Mouse (Mus musculus) large intestine, adult 2 months (tissue): Measurements from ENCODE around the gene Nrxn2. TPM values are rescaled to one million over a fixed set of nuclear protein-coding genes. Genes with fewer than 3 reads are reported as not detected.

ENCODE experiments used
- DNase-seq: peaks from one replicate; pipeline ENCODE4 v3.0.0-alpha.2; 2012; ENCODE audit warnings: low read depth, low spot score
- WGBS: fragments of 180-500 bp; shearing (Covaris S2); methylation state at CpG from one replicate; pipeline ENCODE4 v1.1.7; 2018; 5-methylcytosine and 5-hydroxymethylcytosine counted together
- polyA plus RNA-seq: library from polyadenylated mRNA; depleted of rRNA; stranded (reverse); fragments of >200 nt; gene quantifications from 2 replicates; pipeline ENCODE4 v1.2.3, GENCODE M21; 2012

Gene Nrxn2
- polyA plus RNA-seq, 1 experiment, result 2.1 TPM

GRCm38 (mm10) chr19:6445761-6446423 lies 27.4 kb downstream of the Nrxn2 start:
- 70% methylated on average over 10 of the region's 10 CpGs for WGBS
- DNase-seq, result no peak

DNA sequence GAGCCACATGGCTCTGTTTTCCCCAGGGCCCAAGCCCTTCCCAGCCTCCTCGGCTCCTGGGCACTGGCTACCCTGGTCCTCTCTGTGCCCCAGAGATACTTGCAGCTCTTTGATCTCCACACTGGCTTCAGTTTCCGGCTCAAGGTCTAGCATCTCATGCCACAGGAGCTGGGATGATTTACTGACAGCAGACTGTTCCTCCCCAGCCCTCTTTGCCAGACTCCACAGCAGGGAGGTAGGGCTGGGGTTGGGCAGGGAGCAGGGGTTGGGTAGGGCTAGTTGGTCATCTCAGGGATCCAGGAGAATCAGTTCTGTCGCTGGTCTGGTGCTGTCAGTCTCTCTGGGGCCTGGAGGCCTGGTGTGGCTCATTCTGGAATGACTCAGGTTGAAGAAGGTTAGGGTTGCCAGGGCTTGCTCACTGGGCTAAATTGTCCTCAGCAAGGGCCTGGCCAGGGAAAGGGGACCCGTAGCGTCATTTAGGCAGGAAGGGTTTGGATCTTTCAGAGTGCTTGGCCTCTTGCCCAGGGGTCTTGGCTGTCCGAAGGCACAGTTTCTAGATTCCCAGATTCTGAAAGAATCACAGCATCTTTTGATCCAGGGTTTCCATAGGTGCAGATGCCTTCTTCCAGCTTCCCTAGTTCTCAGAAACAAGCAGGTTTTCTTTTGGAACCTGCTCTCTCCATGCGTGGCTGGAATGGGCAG lies 28.4 kb downstream of the Nrxn2 start:
- no peak for DNase-seq
- WGBS, result 72% methylated on average over 7 of the region's 7 CpGs

- DNase-seq, result no peak
- 59% methylated on average over 5 of the region's 5 CpGs for WGBS
Observed at GRCm38 (mm10) chr19:6448752-6449151, 30.2 kb downstream of the Nrxn2 start.

GRCm38 (mm10) chr19:6449841-6450240 lies 31.3 kb downstream of the Nrxn2 start:
- no peak for DNase-seq
- WGBS, result 70% methylated on average over 7 of the region's 7 CpGs

GRCm38 (mm10) chr19:6452030-6452494 lies 33.5 kb downstream of the Nrxn2 start:
- WGBS, result 23% methylated on average over 6 of the region's 6 CpGs
- peak; percentile 53 for DNase-seq

DNA sequence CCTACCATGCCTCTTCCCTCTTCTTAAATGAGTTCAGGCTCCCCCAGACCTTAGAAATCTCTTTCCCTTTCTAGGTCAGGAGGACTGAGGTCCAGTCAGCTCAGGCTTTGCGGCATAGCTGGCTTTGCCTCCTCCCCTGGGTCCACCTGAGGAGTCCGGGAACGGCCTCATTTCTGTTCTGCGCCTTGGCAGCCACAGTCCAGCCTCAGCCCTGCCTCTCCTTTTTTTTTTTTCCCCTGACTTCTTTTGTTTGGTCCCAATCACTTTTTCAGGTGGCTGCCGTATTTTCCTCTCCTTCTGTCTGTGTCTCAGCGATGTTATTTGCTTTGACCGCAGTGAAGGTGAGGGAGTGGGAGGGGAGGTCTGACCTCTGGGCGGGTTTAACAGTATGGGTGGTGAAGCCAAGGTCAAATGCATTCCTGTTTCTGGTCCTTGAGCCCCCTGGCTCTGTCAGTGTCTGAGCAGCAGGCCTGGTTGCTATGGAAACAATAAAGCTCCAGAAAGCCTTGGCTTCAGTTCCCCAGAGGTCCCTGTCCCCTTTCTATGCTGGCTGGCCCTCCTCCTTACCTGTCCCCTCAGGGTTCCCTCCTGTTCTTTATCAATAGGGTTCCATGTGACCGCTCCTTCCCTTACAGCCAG lies 34.3 kb downstream of the Nrxn2 start:
- WGBS, result 50% methylated on average over 9 of the region's 9 CpGs
- no peak for DNase-seq

DNA sequence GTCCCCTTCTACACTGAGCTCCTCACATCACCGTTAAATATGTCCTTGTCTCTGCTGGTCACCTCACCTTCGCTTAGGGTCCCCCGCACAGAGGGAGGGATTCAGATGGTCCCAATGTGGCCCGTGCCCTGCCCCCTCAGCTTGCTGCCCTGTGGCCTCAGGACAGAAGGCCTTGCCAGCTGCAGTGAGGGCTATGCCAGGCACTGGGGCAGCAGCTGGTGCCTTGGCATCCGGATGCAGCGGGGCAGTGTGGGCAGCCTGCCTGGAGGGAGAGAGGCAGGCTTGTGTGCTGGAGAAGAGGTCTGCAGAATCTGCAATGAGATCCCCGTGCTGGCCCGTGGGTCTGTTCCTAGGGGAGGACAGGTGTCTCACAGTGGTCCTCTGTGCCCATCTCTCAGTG lies 34.8 kb downstream of the Nrxn2 start:
- 74% methylated on average over 8 of the region's 8 CpGs for WGBS
- no peak for DNase-seq

DNA sequence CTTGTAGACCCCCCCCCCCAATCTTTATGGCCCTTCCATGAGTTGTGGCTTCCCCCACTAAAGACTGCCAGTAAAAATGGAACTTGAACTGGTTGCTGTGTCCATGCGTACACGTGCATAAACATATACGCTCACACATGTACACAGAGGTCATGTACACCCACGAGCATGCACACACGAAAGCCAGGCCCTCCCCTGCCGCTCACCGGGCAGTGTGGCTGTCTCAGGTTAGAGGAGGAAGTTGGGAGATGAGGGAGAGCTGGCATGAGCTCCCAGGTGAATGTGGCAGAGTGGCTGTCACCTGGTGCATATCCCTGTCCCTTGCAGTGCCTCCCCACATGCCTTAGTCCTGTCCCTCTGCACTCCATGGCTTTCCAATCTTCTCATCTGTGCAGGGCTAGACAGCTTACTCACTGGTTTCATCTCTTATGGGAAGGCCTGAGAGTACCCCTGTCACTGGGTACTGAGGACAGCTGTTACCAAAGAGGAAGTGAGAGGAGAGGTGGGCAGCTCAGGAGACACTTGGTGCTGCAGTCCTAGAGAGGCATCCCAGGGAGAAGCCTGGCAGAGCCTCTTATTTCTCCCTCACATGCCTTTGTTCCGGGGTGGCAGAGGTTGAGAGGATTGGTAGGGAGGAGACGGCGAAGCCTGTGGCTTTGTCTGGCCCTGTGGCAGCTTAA lies 35.6 kb downstream of the Nrxn2 start:
- 56% methylated on average over 10 of the region's 10 CpGs for WGBS

DNA sequence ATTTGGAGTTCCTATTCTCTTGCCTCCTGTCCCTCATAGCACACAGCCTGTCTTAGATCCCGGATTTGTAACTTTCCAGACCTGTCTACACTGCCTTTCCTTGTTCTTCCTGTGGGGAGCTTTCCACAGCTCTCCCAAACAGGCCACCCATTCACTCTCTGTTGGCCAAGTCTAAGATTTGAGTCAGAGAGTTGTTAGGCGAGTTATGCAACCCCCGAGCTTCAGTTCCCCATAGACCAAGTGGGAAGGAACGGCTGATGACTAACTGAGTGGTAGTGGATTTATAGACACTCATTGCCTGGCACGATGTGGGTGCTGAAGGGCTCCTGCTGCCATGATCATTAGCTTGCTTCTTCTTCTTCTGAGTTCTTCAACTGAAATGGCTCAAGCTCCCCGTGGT lies 41.0 kb downstream of the Nrxn2 start:
- 50% methylated on average over 6 of the region's 6 CpGs for WGBS
- no peak for DNase-seq

More for the DNA sequence above, 35.6 kb downstream of the Nrxn2 start:
- DNase-seq, result no peak

- 51% methylated on average over 6 of the region's 6 CpGs for WGBS
- no peak for DNase-seq
Observed at GRCm38 (mm10) chr19:6462841-6463240, 44.3 kb downstream of the Nrxn2 start.

DNA sequence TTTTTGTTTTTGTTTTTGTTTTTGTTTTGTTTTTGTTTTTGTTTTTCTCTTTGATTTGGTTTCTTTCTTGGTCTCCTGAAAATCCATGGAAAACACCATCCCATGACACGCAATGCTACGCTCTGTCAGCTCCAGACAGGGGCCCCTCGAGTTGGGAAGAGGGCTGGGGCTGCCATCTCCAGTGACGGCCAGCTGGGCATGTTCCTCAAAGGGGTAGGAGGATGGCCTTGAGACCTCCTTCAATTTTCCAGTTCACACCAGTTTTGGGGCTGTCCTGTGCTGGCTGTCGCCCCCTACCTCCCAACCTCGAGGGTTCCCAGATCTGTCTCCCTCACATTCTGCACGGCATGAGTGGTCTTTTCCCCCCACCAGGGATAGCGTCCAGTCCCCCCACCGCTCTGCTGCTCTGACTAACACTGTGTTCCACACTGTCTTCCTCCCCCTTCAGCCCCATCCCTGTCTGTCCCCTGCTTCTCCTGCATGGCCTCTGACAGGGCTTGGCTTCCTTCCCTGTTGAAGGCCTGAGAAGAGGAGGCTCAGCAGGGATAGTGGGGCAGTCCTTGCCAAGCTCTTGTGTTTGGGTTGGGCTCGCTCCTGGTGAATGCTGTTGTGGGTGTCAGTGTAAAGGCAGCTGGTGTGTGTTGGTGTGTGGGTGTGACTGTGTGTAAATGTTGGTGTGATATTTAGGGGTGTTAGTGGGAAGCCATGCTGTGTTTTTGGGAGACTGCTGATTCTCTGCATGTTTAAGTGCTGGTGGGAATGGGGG lies 46.0 kb downstream of the Nrxn2 start:
- WGBS, result 64% methylated on average over 10 of the region's 10 CpGs
- DNase-seq, result no peak

DNA sequence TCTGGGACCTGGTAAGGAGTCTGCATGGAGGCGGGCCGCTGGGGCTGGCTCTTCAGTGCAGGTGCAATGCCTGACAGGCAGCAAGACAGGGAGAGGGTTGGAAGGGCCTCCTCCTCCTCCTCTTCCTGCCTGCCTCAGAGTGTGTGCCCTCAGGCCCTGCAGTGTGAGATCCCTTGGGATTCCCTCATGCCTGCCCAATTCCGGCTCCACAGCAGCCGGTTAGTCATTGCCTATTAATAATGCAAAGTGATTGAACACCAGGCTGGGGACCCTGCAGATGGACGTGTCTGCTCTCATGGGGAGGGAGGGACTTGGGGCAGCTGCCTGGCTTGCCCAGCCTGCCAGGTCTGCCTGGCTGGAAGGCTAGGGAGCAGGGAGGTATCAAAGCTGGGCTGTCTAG lies 46.6 kb downstream of the Nrxn2 start:
- no peak for DNase-seq
- WGBS, result 69% methylated on average over 5 of the region's 5 CpGs

GRCm38 (mm10) chr19:6466945-6467344 lies 48.4 kb downstream of the Nrxn2 start:
- WGBS, result 85% methylated on average over 3 of the region's 3 CpGs
- no peak for DNase-seq

DNA sequence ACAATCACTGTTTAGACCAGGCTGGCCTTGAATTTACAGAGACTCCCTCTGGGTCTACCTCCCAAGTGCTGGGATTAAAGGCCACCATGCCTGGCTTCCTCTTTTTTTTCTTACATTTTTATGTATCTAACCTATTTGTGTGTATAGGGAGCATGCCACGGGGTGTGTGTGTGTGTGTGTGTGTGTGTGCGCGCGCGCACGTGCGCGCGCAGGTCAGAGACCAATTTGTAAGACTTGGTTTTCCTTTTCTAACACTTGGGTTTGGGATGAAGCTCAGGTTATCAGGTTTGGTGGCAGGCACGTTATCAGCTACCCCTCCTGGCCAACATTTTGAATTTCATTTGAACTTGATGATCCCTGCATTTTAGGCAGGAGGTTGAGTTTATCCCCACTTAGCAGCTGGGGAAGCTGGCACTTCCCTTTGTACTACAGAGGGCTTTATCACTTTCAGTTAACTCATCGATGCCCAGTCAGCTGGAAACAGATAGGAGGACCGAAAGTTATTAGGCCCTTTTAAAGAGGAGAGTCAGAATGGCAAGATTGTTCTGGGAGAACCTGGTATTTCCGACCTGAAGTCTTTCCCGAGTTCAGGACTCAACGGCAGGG lies 48.9 kb downstream of the Nrxn2 start:
- no peak for DNase-seq
- 86% methylated on average over 15 of the region's 15 CpGs for WGBS

- DNase-seq, result no peak
- 71% methylated on average over 5 of the region's 5 CpGs for WGBS
Observed at GRCm38 (mm10) chr19:6471630-6472029, 53.1 kb downstream of the Nrxn2 start.

GRCm38 (mm10) chr19:6472821-6473220 lies 54.3 kb downstream of the Nrxn2 start:
- no peak for DNase-seq
- WGBS, result 84% methylated on average over 9 of the region's 9 CpGs

DNA sequence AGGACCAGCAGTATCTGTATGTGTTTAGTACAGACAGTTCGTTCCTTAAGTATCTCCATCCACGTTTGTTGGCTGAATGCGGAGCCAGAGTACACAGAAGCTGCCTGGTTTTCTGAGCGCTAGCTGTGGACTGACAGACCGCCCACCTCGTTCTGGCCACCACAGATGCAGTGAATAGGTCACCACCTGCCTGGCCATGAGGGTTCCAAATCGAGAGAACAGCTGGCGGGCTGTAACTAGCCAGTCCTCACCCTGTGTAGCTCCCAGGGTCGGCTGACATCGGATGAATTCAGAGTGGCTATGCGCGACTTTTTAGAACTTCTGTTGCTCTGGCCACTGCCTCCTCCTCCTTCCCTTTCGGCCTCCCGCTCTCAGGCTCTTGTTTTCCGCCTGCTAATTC lies 56.2 kb downstream of the Nrxn2 start:
- no peak for DNase-seq
- 56% methylated on average over 15 of the region's 15 CpGs for WGBS

GRCm38 (mm10) chr19:6475129-6475528 lies 56.6 kb downstream of the Nrxn2 start:
- no peak for DNase-seq
- WGBS, result 55% methylated on average over 5 of the region's 5 CpGs

- peak; percentile 71 for DNase-seq
- 12% methylated on average over 4 of the region's 4 CpGs for WGBS
Observed at GRCm38 (mm10) chr19:6477007-6477406, 58.5 kb downstream of the Nrxn2 start.
